In genomic region chr3:90604416-90604815, GRCm38 (mm10) we compare ENCODE assay signal across 9 mouse cellular contexts. TPM values are rescaled to one million over a fixed set of nuclear protein-coding genes. Genes with fewer than 3 reads are reported as not detected.
DNase-seq lines count a peak whose midpoint lies in the region; ATAC-seq and TF ChIP-seq lines count a peak whose summit lies in the region.
"Had no signal": no experiment of that assay in that cellular context is flagged by ENCODE, and none has a peak within 500 bp of the region (broad histone marks: within the 10 kb centered on the region; RNA-seq: fewer than 3 reads in every experiment).

No protein-coding gene starts in this region.

- peak; percentile 70 for DNase-seq in right cerebral cortex, adult 18-20 months
- DNase-seq in right cerebral cortex, postnatal 36 days (ENCODE audit: low spot score in 2 of 2) = no peak
- DNase-seq in embryonic facial prominence, embryonic 11.5 days (ENCODE audit: low spot score) = peak; percentile 42
- peak; percentile 90 to 91 for DNase-seq in heart, adult 18-20 months
- peak; percentile 54 to 62 for DNase-seq in kidney, adult 8-10 months
- peak; percentile 86 for DNase-seq in lung, postnatal 0 days (ENCODE audit: low spot score)
- DNase-seq in stomach, postnatal 0 days (ENCODE audit: low spot score) = peak; percentile 91

- H3K4me2 ChIP-seq in embryonic facial prominence, embryonic 11.5 days (ENCODE audit: low read depth, low read length) = no peak overlapping the region
- no peak overlapping the region for H3K4me2 ChIP-seq in lung, postnatal 0 days (replicated peaks; ENCODE audit: low read depth, low read length)
- no peak overlapping the region for H3K4me2 ChIP-seq in stomach, postnatal 0 days (replicated peaks; ENCODE audit: low read depth)

- TF ChIP-seq CTCF in lung, postnatal 0 days (IDR thresholded peaks at IDR 0.05) = no peak
- no peak for TF ChIP-seq CTCF in stomach, postnatal 0 days (IDR thresholded peaks at IDR 0.05; ENCODE audit: low read depth)

- no peak for ATAC-seq in embryonic facial prominence, embryonic 11.5 days (replicated peaks; ENCODE audit: insufficient number of reproducible peaks, low FRiP score, low TSS enrichment, low read depth)
- ATAC-seq in lung, postnatal 0 days = peak; percentile 88
- ATAC-seq in stomach, postnatal 0 days (ENCODE audit: low FRiP score, low TSS enrichment) = peak; percentile 69
- ATAC-seq in erythroblast, adult 5-6 weeks (replicated peaks; ENCODE audit: low FRiP score, poor library complexity, severe bottlenecking) = no peak

- H3K4me1 ChIP-seq in embryonic facial prominence, embryonic 11.5 days (ENCODE audit: control insufficient read depth, insufficient read depth, low read length) = no peaks in the 10 kb centered on the region; the same call in 1 of the 2 replicates
- H3K4me1 ChIP-seq in lung, postnatal 0 days (ENCODE audit: insufficient read depth, low read depth, low read length) = peaks cover 9% of the 10 kb centered on the region
- H3K4me1 ChIP-seq in stomach, postnatal 0 days (replicated peaks; ENCODE audit: control insufficient read depth, insufficient read depth) = peaks cover 17% of the 10 kb centered on the region

- H3K4me3 ChIP-seq in embryonic facial prominence, embryonic 11.5 days (ENCODE audit: low read depth, low read length) = no peak overlapping the region
- no peak overlapping the region for H3K4me3 ChIP-seq in lung, postnatal 0 days (ENCODE audit: low read depth, low read length)
- no peak overlapping the region for H3K4me3 ChIP-seq in stomach, postnatal 0 days (ENCODE audit: low read depth, low read length)

- no peaks in the 10 kb centered on the region for H3K27me3 ChIP-seq in embryonic facial prominence, embryonic 11.5 days (ENCODE audit: control insufficient read depth, insufficient read depth, low read length)
- H3K27me3 ChIP-seq in lung, postnatal 0 days (replicated peaks; ENCODE audit: insufficient read depth, low read length) = no peaks in the 10 kb centered on the region
- no peaks in the 10 kb centered on the region for H3K27me3 ChIP-seq in stomach, postnatal 0 days (ENCODE audit: control insufficient read depth, insufficient read depth, low read length)

- TF ChIP-seq EP300 in lung, postnatal 0 days (IDR thresholded peaks at IDR 0.05) = 0 out of 2 replicates have a peak, but pooled peaks have one; percentile 10
- no peak for TF ChIP-seq EP300 in stomach, postnatal 0 days (optimal IDR thresholded peaks at IDR 0.05)

- H3K27ac ChIP-seq in embryonic facial prominence, embryonic 11.5 days (replicated peaks; ENCODE audit: low read depth, low read length) = peak overlapping the region; percentile 56; the same call in 1 of the 2 replicates
- peak overlapping the region; percentile 68 for H3K27ac ChIP-seq in lung, postnatal 0 days (ENCODE audit: low read length)
- H3K27ac ChIP-seq in stomach, postnatal 0 days (replicated peaks) = peak overlapping the region; percentile 90
- H3K27ac ChIP-seq: liver, embryonic 14.5 days had no signal

- whole genome bisulfite sequencing in embryonic facial prominence, embryonic 11.5 days = 59% methylated on average over 4 of the region's 4 CpGs
- 23% methylated on average over 4 of the region's 4 CpGs for WGBS in lung, postnatal 0 days
- 5% methylated on average over 4 of the region's 4 CpGs for WGBS in stomach, postnatal 0 days

- H3K9me3 ChIP-seq in embryonic facial prominence, embryonic 11.5 days (replicated peaks; ENCODE audit: control insufficient read depth, low read length) = no peaks in the 10 kb centered on the region
- no peaks in the 10 kb centered on the region for H3K9me3 ChIP-seq in lung, postnatal 0 days (ENCODE audit: low read length)
- H3K9me3 ChIP-seq in stomach, postnatal 0 days (ENCODE audit: control insufficient read depth, low read length) = no peaks in the 10 kb centered on the region

- H3K36me3 ChIP-seq in embryonic facial prominence, embryonic 11.5 days (replicated peaks; ENCODE audit: control insufficient read depth, insufficient read depth, low read depth, low read length) = no peaks in the 10 kb centered on the region
- H3K36me3 ChIP-seq in lung, postnatal 0 days (ENCODE audit: insufficient read depth, low read length) = no peaks in the 10 kb centered on the region
- no peaks in the 10 kb centered on the region for H3K36me3 ChIP-seq in stomach, postnatal 0 days (ENCODE audit: control insufficient read depth, insufficient read depth, low read length)

- H3K9ac ChIP-seq in embryonic facial prominence, embryonic 11.5 days (replicated peaks; ENCODE audit: low read length) = no peak overlapping the region
- H3K9ac ChIP-seq in lung, postnatal 0 days (replicated peaks; ENCODE audit: low read depth) = no peak overlapping the region
- H3K9ac ChIP-seq in stomach, postnatal 0 days (ENCODE audit: low read length) = no peak overlapping the region
- H3K9ac ChIP-seq: liver, embryonic 14.5 days had no signal

RNA-seq across cellular contexts. Expression of gene S100a4, which starts 0.8 kb away (rescaled TPM):
- 3.4 and 3.9 TPM in 2 replicates for polyA plus RNA-seq in embryonic facial prominence, embryonic 11.5 days (2014; fragmentation: Nextera tagmentation; extraction: Ambion mirVana)
- 10 to 100 TPM; 12.5 to 14.1 TPM for total RNA-seq in heart, adult 18-20 months (2021)
- 18.4 and 24.3 TPM in 2 replicates for polyA plus RNA-seq in lung, postnatal 0 days (2015; fragmentation: Nextera tagmentation; extraction: Ambion mirVana)
- polyA plus RNA-seq in stomach, postnatal 0 days (2015; fragmentation: Nextera tagmentation; extraction: Ambion mirVana) = 12.1 and 17.4 TPM in 2 replicates
- 64.0 and 136 TPM in 2 replicates for total RNA-seq in erythroblast, adult 5-6 weeks (2015; ENCODE audit: low replicate concordance)
- total RNA-seq in erythroblast, adult 5-6 weeks (2017; ENCODE audit: low replicate concordance) = 89.5 and 104 TPM in 2 replicates

RNA-seq across cellular contexts. Expression of gene Gm42674, which starts 2.7 kb away (rescaled TPM):
- polyA plus RNA-seq in embryonic facial prominence, embryonic 11.5 days (2014; fragmentation: Nextera tagmentation; extraction: Ambion mirVana) = not detected in 2 replicates
- total RNA-seq in heart, adult 18-20 months (2021) = not detected
- polyA plus RNA-seq in lung, postnatal 0 days (2015; fragmentation: Nextera tagmentation; extraction: Ambion mirVana) = not detected in 2 replicates
- polyA plus RNA-seq in stomach, postnatal 0 days (2015; fragmentation: Nextera tagmentation; extraction: Ambion mirVana) = not detected in 2 replicates
- total RNA-seq in erythroblast, adult 5-6 weeks (2015; ENCODE audit: low replicate concordance) = not detected in 2 replicates
- total RNA-seq in erythroblast, adult 5-6 weeks (2017; ENCODE audit: low replicate concordance) = not detected in 2 replicates
- polyA plus RNA-seq: liver, embryonic 14.5 days had no signal

RNA-seq across cellular contexts. Expression of gene S100a5, which starts 3.9 kb away (rescaled TPM):
- not detected in 2 replicates for polyA plus RNA-seq in embryonic facial prominence, embryonic 11.5 days (2014; fragmentation: Nextera tagmentation; extraction: Ambion mirVana)
- total RNA-seq in heart, adult 18-20 months (2021) = not detected
- polyA plus RNA-seq in lung, postnatal 0 days (2015; fragmentation: Nextera tagmentation; extraction: Ambion mirVana) = not detected in 2 replicates
- polyA plus RNA-seq in stomach, postnatal 0 days (2015; fragmentation: Nextera tagmentation; extraction: Ambion mirVana) = 9.6 and 10.5 TPM in 2 replicates
- total RNA-seq in erythroblast, adult 5-6 weeks (2015; ENCODE audit: low replicate concordance) = not detected in 2 replicates
- not detected in 2 replicates for total RNA-seq in erythroblast, adult 5-6 weeks (2017; ENCODE audit: low replicate concordance)
- polyA plus RNA-seq: liver, embryonic 14.5 days had no signal

RNA-seq across cellular contexts. Expression of gene S100a6, which starts 8.3 kb away (rescaled TPM):
- polyA plus RNA-seq in embryonic facial prominence, embryonic 11.5 days (2014; fragmentation: Nextera tagmentation; extraction: Ambion mirVana) = 23.7 and 25.3 TPM in 2 replicates
- total RNA-seq in heart, adult 18-20 months (2021) = 10 to 100 TPM; 76.5 to 79.4 TPM
- 1,618 and 1,721 TPM in 2 replicates for polyA plus RNA-seq in lung, postnatal 0 days (2015; fragmentation: Nextera tagmentation; extraction: Ambion mirVana)
- 3,650 and 3,685 TPM in 2 replicates for polyA plus RNA-seq in stomach, postnatal 0 days (2015; fragmentation: Nextera tagmentation; extraction: Ambion mirVana)
- 246 and 247 TPM in 2 replicates for total RNA-seq in erythroblast, adult 5-6 weeks (2015; ENCODE audit: low replicate concordance)
- 99.2 and 118 TPM in 2 replicates for total RNA-seq in erythroblast, adult 5-6 weeks (2017; ENCODE audit: low replicate concordance)

RNA-seq across cellular contexts. Expression of gene S100a2, which starts 14.4 kb away (rescaled TPM):
- not detected in 2 replicates for polyA plus RNA-seq in embryonic facial prominence, embryonic 11.5 days (2014; fragmentation: Nextera tagmentation; extraction: Ambion mirVana)
- total RNA-seq in heart, adult 18-20 months (2021) = not detected
- 0.66 TPM in 1 of 2 replicates, not detected in the other for polyA plus RNA-seq in lung, postnatal 0 days (2015; fragmentation: Nextera tagmentation; extraction: Ambion mirVana)
- 0.65 and 1.2 TPM in 2 replicates for polyA plus RNA-seq in stomach, postnatal 0 days (2015; fragmentation: Nextera tagmentation; extraction: Ambion mirVana)
- total RNA-seq in erythroblast, adult 5-6 weeks (2015; ENCODE audit: low replicate concordance) = not detected in 2 replicates
- total RNA-seq in erythroblast, adult 5-6 weeks (2017; ENCODE audit: low replicate concordance) = not detected in 2 replicates
- polyA plus RNA-seq: liver, embryonic 14.5 days had no signal

Comparison
In these comparisons a context has a peak if more than half of its experiments do, and no peak if none do; other contexts are left out.
1. DNase-seq: peak in right cerebral cortex, adult 18-20 months (single experiment), embryonic facial prominence, embryonic 11.5 days (single experiment), heart, adult 18-20 months (2 of 2), kidney, adult 8-10 months (2 of 2), lung, postnatal 0 days (single experiment) and stomach, postnatal 0 days (single experiment); none in right cerebral cortex, postnatal 36 days (0 of 2).
2. ATAC-seq: peak in lung, postnatal 0 days (single experiment) and stomach, postnatal 0 days (single experiment); none in embryonic facial prominence, embryonic 11.5 days (single experiment) and erythroblast, adult 5-6 weeks (single experiment).
3. Peak in every context shown above with its lines, with median percentiles within 50 percentile points of each other: H3K27ac ChIP-seq.